Mouse (Mus musculus): ENCODE measurements around the gene Slc13a1. TPM values are rescaled to one million over a fixed set of nuclear protein-coding genes. Genes with fewer than 3 reads are reported as not detected.

The Slc13a1 gene
- total and polyA plus RNA-seq, 2 experiments from 2014 or later = 0.04 TPM; not detected in 1

DNA sequence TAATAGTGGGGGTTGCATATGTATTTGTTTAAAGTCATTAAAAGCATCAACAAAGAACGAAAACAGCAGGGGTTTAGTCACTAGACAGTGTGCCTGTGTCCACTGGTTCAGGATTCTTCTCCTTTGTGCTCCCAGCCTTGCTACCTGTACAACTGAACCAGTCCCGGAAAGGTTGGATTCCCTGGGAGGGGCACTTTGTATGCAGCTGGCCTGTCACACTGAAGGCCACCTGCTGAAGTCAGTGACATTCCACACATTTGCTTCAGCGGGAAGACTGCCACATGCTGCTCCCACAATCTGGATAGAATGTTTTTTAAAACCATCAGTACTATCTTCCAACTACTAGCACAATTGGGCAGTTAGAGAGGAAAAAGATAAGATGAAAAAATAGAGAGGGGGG is 61.7 kb downstream of the Slc13a1 start:
- Histone ChIP-seq H3K4me2 (ENCODE audit: low read depth, low read length) (no peak overlapping the region), H3K27me3 (ENCODE audit: control insufficient read depth, insufficient read depth, low read length) (no peaks in the 10 kb centered on the region), H3K9ac (replicated peaks; ENCODE audit: low read depth, low read length) (no peak overlapping the region), H3K4me3 (ENCODE audit: low read depth, low read length) (no peak overlapping the region), H3K27ac (ENCODE audit: low read depth) (no peak overlapping the region), H3K9me3 (replicated peaks; ENCODE audit: control insufficient read depth, low read length) (no peaks in the 10 kb centered on the region), H3K4me1 (ENCODE audit: control insufficient read depth, insufficient read depth) (no peaks in the 10 kb centered on the region), H3K36me3 (replicated peaks; ENCODE audit: control insufficient read depth, insufficient read depth, low read length) (no peaks in the 10 kb centered on the region)
- no peak for DNase-seq (ENCODE audit: low spot score)
- ATAC-seq (ENCODE audit: insufficient read depth, low read depth) = no peak
- 40% methylated on average over 3 of the region's 3 CpGs for WGBS
- TF ChIP-seq EP300 (IDR thresholded peaks at IDR 0.05; ENCODE audit: low read depth) = no peak
- TF ChIP-seq CTCF (IDR thresholded peaks at IDR 0.05; ENCODE audit: low read depth) = no peak

DNA sequence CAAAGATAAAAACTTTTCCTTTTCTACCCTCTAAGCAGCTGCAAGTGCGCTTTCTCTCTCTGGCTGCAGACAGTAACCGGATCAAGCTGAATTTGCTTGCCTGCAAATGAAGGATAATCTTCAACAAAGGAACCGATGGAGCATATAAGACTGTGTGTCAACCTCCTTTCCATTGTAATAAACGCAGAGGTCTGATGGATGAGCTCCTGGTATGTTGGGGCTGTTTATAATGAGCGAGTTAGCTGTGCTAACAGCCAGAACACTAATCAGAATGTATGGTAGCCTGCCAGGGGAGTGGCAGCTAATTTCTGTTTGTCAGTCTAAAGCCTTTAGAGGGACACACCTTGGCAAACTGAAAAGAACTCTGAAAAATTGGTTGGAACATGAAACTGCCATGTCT is 62.2 kb downstream of the Slc13a1 start:
- H3K27ac ChIP-seq (ENCODE audit: low read depth) = no peak overlapping the region
- no peaks in the 10 kb centered on the region for H3K9me3 ChIP-seq (replicated peaks; ENCODE audit: control insufficient read depth, low read length)
- 62% methylated on average over 5 of the region's 5 CpGs for WGBS
- no peaks in the 10 kb centered on the region for H3K27me3 ChIP-seq (ENCODE audit: control insufficient read depth, insufficient read depth, low read length)
- no peak overlapping the region for H3K4me3 ChIP-seq (ENCODE audit: low read depth, low read length)
- no peaks in the 10 kb centered on the region for H3K4me1 ChIP-seq (ENCODE audit: control insufficient read depth, insufficient read depth)
- ATAC-seq (ENCODE audit: insufficient read depth, low read depth) (no peak), DNase-seq (ENCODE audit: low spot score) (no peak)
- H3K36me3 ChIP-seq (replicated peaks; ENCODE audit: control insufficient read depth, insufficient read depth, low read length) = no peaks in the 10 kb centered on the region
- no peak for TF ChIP-seq EP300 (IDR thresholded peaks at IDR 0.05; ENCODE audit: low read depth)
- TF ChIP-seq CTCF (IDR thresholded peaks at IDR 0.05; ENCODE audit: low read depth) = no peak
- H3K4me2 ChIP-seq (ENCODE audit: low read depth, low read length) = no peak overlapping the region
- no peak overlapping the region for H3K9ac ChIP-seq (replicated peaks; ENCODE audit: low read depth, low read length)

DNA sequence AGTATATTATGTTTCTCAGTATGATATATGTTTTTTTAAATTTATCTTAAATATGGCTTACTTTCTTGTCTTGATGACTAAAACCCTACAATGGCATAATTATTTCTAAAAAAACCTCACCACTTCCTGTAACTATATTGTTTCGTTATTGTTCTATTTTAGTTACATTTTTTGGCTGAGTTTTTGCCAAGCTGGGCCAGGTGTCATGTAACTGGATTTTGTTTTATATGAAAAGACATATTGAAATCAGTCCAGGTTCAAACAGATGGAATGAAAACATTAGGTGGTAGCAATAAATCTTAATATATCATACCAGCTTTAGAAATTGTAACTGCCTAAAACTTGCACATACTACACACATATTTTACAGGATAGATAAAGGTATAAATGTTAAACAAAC is 66.6 kb downstream of the Slc13a1 start:
- Histone ChIP-seq H3K4me3 (ENCODE audit: low read depth, low read length) (no peak overlapping the region), H3K9me3 (replicated peaks; ENCODE audit: control insufficient read depth, low read length) (no peaks in the 10 kb centered on the region), H3K9ac (replicated peaks; ENCODE audit: low read depth, low read length) (no peak overlapping the region), H3K4me1 (ENCODE audit: control insufficient read depth, insufficient read depth) (no peaks in the 10 kb centered on the region), H3K27ac (ENCODE audit: low read depth) (no peak overlapping the region), H3K4me2 (ENCODE audit: low read depth, low read length) (no peak overlapping the region), H3K36me3 (replicated peaks; ENCODE audit: control insufficient read depth, insufficient read depth, low read length) (no peaks in the 10 kb centered on the region), H3K27me3 (ENCODE audit: control insufficient read depth, insufficient read depth, low read length) (no peaks in the 10 kb centered on the region)
- DNase-seq (ENCODE audit: low spot score) = no peak
- WGBS = 55% methylated on average over 1 of the region's 1 CpGs
- no peak for ATAC-seq (ENCODE audit: insufficient read depth, low read depth)
- no peak for TF ChIP-seq EP300 (IDR thresholded peaks at IDR 0.05; ENCODE audit: low read depth)
- no peak for TF ChIP-seq CTCF (IDR thresholded peaks at IDR 0.05; ENCODE audit: low read depth)

DNA sequence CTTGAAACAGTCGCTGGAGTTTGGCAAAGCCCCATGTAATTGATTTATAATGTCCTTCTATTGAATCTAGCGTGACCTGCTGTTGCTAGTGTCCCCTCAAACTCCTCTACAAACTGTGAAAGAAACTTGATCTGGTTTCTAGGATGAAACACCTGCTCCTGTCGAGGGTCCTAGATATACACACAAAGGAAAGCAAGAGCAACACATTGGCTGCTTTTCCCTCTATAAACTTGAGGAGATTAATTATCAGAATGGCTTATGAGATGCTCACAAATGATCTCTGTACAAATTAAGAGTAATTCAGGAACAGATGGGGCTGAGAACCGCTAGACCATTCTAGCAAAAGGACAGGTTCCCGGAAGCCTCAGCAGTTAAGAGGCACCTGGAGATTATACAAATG is 67.2 kb downstream of the Slc13a1 start:
- DNase-seq (ENCODE audit: low spot score) = no peak
- Histone ChIP-seq H3K36me3 (replicated peaks; ENCODE audit: control insufficient read depth, insufficient read depth, low read length) (no peaks in the 10 kb centered on the region), H3K9ac (replicated peaks; ENCODE audit: low read depth, low read length) (no peak overlapping the region), H3K4me1 (ENCODE audit: control insufficient read depth, insufficient read depth) (no peaks in the 10 kb centered on the region), H3K27ac (ENCODE audit: low read depth) (no peak overlapping the region), H3K4me2 (ENCODE audit: low read depth, low read length) (no peak overlapping the region), H3K4me3 (ENCODE audit: low read depth, low read length) (no peak overlapping the region), H3K9me3 (replicated peaks; ENCODE audit: control insufficient read depth, low read length) (no peaks in the 10 kb centered on the region), H3K27me3 (ENCODE audit: control insufficient read depth, insufficient read depth, low read length) (no peaks in the 10 kb centered on the region)
- no peak for ATAC-seq (ENCODE audit: insufficient read depth, low read depth)
- TF ChIP-seq EP300 (IDR thresholded peaks at IDR 0.05; ENCODE audit: low read depth) (no peak), CTCF (IDR thresholded peaks at IDR 0.05; ENCODE audit: low read depth) (no peak)
- 56% methylated on average over 5 of the region's 5 CpGs for WGBS

DNA sequence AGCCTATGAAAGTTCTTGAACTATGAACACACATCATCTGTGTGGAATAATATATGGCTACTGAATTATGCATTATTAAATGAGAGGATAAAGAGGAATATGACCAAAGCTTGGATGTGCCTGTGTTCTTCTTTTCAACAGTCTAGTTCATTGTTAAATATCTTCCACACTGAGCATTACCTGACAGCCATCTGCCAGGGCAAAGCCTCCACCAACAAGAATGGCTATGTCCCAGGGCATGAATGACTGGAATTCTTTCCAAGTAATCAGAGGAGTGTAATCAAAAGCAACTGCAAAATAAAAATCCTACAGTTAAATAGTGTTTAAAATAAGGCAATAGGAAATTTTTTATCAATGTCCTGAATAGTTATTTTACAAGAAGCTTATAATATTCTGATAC is 70.5 kb downstream of the Slc13a1 start:
- Histone ChIP-seq H3K9me3 (replicated peaks; ENCODE audit: control insufficient read depth, low read length) (no peaks in the 10 kb centered on the region), H3K9ac (replicated peaks; ENCODE audit: low read depth, low read length) (no peak overlapping the region), H3K4me3 (ENCODE audit: low read depth, low read length) (no peak overlapping the region), H3K4me2 (ENCODE audit: low read depth, low read length) (no peak overlapping the region), H3K4me1 (ENCODE audit: control insufficient read depth, insufficient read depth) (no peaks in the 10 kb centered on the region), H3K27me3 (ENCODE audit: control insufficient read depth, insufficient read depth, low read length) (no peaks in the 10 kb centered on the region), H3K27ac (ENCODE audit: low read depth) (no peak overlapping the region), H3K36me3 (replicated peaks; ENCODE audit: control insufficient read depth, insufficient read depth, low read length) (no peaks in the 10 kb centered on the region)
- no peak for DNase-seq (ENCODE audit: low spot score)
- TF ChIP-seq EP300 (IDR thresholded peaks at IDR 0.05; ENCODE audit: low read depth) (no peak), CTCF (IDR thresholded peaks at IDR 0.05; ENCODE audit: low read depth) (no peak)
- no peak for ATAC-seq (ENCODE audit: insufficient read depth, low read depth)

DNA sequence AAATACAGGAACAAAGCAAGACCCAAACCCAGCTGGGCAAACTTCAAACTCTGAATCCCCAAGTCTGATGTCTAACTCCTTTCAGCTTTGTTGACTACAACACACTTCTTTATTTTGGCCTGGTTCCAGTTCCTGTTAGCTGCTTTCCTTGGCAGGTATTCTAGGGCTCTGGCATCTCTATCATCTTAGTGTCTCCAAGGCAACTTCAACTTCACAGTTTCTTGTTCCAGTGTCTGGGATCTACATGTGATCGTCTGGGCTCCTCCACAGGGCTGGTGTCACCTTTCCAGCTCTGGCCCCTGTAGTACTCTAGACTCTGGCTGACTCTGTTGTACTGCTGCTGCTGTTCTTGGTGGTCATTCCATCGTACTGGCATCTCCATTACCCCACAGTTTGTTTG is 91.8 kb downstream of the Slc13a1 start:
- 46% methylated on average over 2 of the region's 2 CpGs for WGBS
- no peak overlapping the region for H3K9ac ChIP-seq (replicated peaks; ENCODE audit: low read depth, low read length)
- H3K4me2 ChIP-seq (ENCODE audit: low read depth, low read length) = no peak overlapping the region
- H3K27me3 ChIP-seq (ENCODE audit: control insufficient read depth, insufficient read depth, low read length) = no peaks in the 10 kb centered on the region
- no peak for TF ChIP-seq CTCF (IDR thresholded peaks at IDR 0.05; ENCODE audit: low read depth)
- no peak for TF ChIP-seq EP300 (IDR thresholded peaks at IDR 0.05; ENCODE audit: low read depth)
- no peaks in the 10 kb centered on the region for H3K4me1 ChIP-seq (ENCODE audit: control insufficient read depth, insufficient read depth)
- ATAC-seq (ENCODE audit: insufficient read depth, low read depth) = 0 out of 2 replicates have a peak, but pooled peaks have one; percentile 14
- no peaks in the 10 kb centered on the region for H3K9me3 ChIP-seq (replicated peaks; ENCODE audit: control insufficient read depth, low read length)
- H3K27ac ChIP-seq (ENCODE audit: low read depth) = no peak overlapping the region
- DNase-seq (ENCODE audit: low spot score) = peak; percentile 48
- H3K36me3 ChIP-seq (replicated peaks; ENCODE audit: control insufficient read depth, insufficient read depth, low read length) = no peaks in the 10 kb centered on the region
- H3K4me3 ChIP-seq (ENCODE audit: low read depth, low read length) = no peak overlapping the region
